Mouse (Mus musculus) erythroblast, embryonic 14.5 days (primary cell): ENCODE results near the gene Actl11.

ENCODE experiments used
- GATA1 ChIP-seq: IDR thresholded peaks from 2 replicates; pipeline ENCODE4 v1.6.1; 2012; ENCODE audit warnings: low read length, inconsistent platforms, mixed read lengths
- TAL1 ChIP-seq: IDR thresholded peaks from 3 replicates; pipeline ENCODE4 v1.6.1; 2012; ENCODE audit warnings: low read length, inconsistent platforms, mixed read lengths

- TF ChIP-seq TAL1 = no peak
- TF ChIP-seq GATA1 = no peak
Observed at GRCm38 (mm10) chr9:107935374-107935773, 7.1 kb downstream of the Actl11 start, which contains the start of gene Camkv.
